Mouse (Mus musculus): ENCODE results near the gene Phf5a. TPM values are rescaled to one million over a fixed set of nuclear protein-coding genes. Genes with fewer than 3 reads are reported as not detected.

Gene Phf5a
- polyA plus RNA-seq, 1 experiment: 95.3 TPM

- Histone ChIP-seq H3ac (ENCODE audit: control insufficient read depth, insufficient read length) (peak within 1 kb of the TSS; percentile 69), H3K4me2 (ENCODE audit: low read depth) (peak within 1 kb of the TSS; percentile 99), H3K4me3 (peak within 1 kb of the TSS; percentile 88), H3K79me2 (ENCODE audit: control insufficient read depth, insufficient read depth) (peaks cover 91% of the 10 kb centered on the region), H3K27me3 (ENCODE audit: control insufficient read depth, insufficient read depth, insufficient read length) (no peaks in the 10 kb centered on the region), H3K36me3 (ENCODE audit: control insufficient read depth, insufficient read depth) (peaks cover 33% of the 10 kb centered on the region)
- TF ChIP-seq E2F4 (IDR thresholded peaks at IDR 0.05; ENCODE audit: insufficient read depth) (no peak), POLR2A (IDR thresholded peaks at IDR 0.05; ENCODE audit: insufficient read length, low read depth) (peak; percentile 87), USF1 (IDR thresholded peaks at IDR 0.05; ENCODE audit: low read depth) (no peak), MAX (IDR thresholded peaks at IDR 0.05; ENCODE audit: low read depth) (no peak), SRF (IDR thresholded peaks at IDR 0.05; ENCODE audit: control insufficient read depth, insufficient read length, low read depth) (peak; percentile 83), MYOG (IDR thresholded peaks at IDR 0.05; ENCODE audit: control insufficient read depth in 1 of 3, insufficient read depth in 1 of 3, insufficient read length in 2 of 3, low read depth in 2 of 3) (peak in 2 of 3 experiments; percentile 51 to 62), TCF3 (IDR thresholded peaks at IDR 0.05; ENCODE audit: insufficient read length, low read depth) (no peak), MYOD1 (IDR thresholded peaks at IDR 0.05; ENCODE audit: control insufficient read depth in 1 of 3, insufficient read length in 2 of 3, low read depth in 2 of 3) (peak in 2 of 3 experiments; percentile 38 to 81), REST (IDR thresholded peaks at IDR 0.05; ENCODE audit: insufficient read depth, insufficient read length) (no peak), TCF12 (IDR thresholded peaks at IDR 0.05; ENCODE audit: insufficient read depth, poor library complexity, severe bottlenecking) (no peak), CEBPB (IDR thresholded peaks at IDR 0.05; ENCODE audit: insufficient read depth, poor library complexity, severe bottlenecking) (no peak), POLR2AphosphoS2 (IDR thresholded peaks at IDR 0.05; ENCODE audit: insufficient read length, low read depth) (peak; percentile 84)
Observed at GRCm38 (mm10) chr15:81872262-81873136, 788 bp upstream of the Phf5a start, which contains the start of gene Aco2. Gene Aco2 (plus strand): TSS chr15:81872309.

- peaks cover 71% of the 10 kb centered on the region for H3K79me2 ChIP-seq (ENCODE audit: control insufficient read depth, insufficient read depth)
- peaks cover 58% of the 10 kb centered on the region for H3K36me3 ChIP-seq (ENCODE audit: control insufficient read depth, insufficient read depth)
- no peaks in the 10 kb centered on the region for H3K27me3 ChIP-seq (ENCODE audit: control insufficient read depth, insufficient read depth, insufficient read length)
- TF ChIP-seq POLR2A (IDR thresholded peaks at IDR 0.05; ENCODE audit: insufficient read length, low read depth) (no peak), TCF3 (IDR thresholded peaks at IDR 0.05; ENCODE audit: insufficient read length, low read depth) (no peak), CEBPB (IDR thresholded peaks at IDR 0.05; ENCODE audit: insufficient read depth, poor library complexity, severe bottlenecking) (no peak), E2F4 (IDR thresholded peaks at IDR 0.05; ENCODE audit: insufficient read depth) (no peak), USF1 (IDR thresholded peaks at IDR 0.05; ENCODE audit: low read depth) (no peak), MAX (IDR thresholded peaks at IDR 0.05; ENCODE audit: low read depth) (no peak), MYOG (IDR thresholded peaks at IDR 0.05; ENCODE audit: control insufficient read depth in 1 of 3, insufficient read depth in 1 of 3, insufficient read length in 2 of 3, low read depth in 2 of 3) (no peak), REST (IDR thresholded peaks at IDR 0.05; ENCODE audit: insufficient read depth, insufficient read length) (no peak), MYOD1 (IDR thresholded peaks at IDR 0.05; ENCODE audit: control insufficient read depth in 1 of 3, insufficient read length in 2 of 3, low read depth in 2 of 3) (no peak), TCF12 (IDR thresholded peaks at IDR 0.05; ENCODE audit: insufficient read depth, poor library complexity, severe bottlenecking) (no peak)
- no peak overlapping the region for H3ac ChIP-seq (ENCODE audit: control insufficient read depth, insufficient read length)
- H3K4me3 ChIP-seq: no peak overlapping the region
- H3K4me2 ChIP-seq (ENCODE audit: low read depth): no peak overlapping the region
Observed at GRCm38 (mm10) chr15:81869985-81870384, 1.7 kb downstream of the Phf5a start.

DNA sequence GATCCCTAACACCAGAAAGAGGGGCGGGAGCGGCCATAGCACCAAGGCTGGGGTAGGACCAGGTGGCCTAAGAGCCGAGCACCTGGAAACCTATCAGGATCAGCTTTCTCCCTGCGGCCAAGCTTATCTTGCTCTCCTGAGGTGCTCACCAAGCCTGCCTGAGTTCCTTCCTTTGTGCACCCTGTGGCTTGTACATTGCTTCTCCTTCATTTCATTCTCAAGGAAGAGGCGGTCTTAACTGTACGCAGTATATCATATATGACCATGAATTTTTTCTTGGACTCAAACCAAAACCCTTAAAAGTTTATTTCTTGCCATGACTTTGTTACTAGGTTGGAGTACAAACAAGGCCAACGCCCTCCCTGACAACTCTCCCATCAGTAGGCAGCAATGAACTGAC, 7.5 kb downstream of the Phf5a start:
- Histone ChIP-seq H3K27me3 (ENCODE audit: control insufficient read depth, insufficient read depth, insufficient read length) (no peaks in the 10 kb centered on the region), H3K4me2 (ENCODE audit: low read depth) (no peak overlapping the region), H3K4me3 (no peak overlapping the region), H3K79me2 (ENCODE audit: control insufficient read depth, insufficient read depth) (peaks cover 14% of the 10 kb centered on the region), H3K36me3 (ENCODE audit: control insufficient read depth, insufficient read depth) (peaks cover 52% of the 10 kb centered on the region), H3ac (ENCODE audit: control insufficient read depth, insufficient read length) (no peak overlapping the region)
- TF ChIP-seq MYOG (IDR thresholded peaks at IDR 0.05; ENCODE audit: control insufficient read depth in 1 of 3, insufficient read depth in 1 of 3, insufficient read length in 2 of 3, low read depth in 2 of 3): no peak
- no peak for TF ChIP-seq MYOD1 (IDR thresholded peaks at IDR 0.05; ENCODE audit: control insufficient read depth in 1 of 3, insufficient read length in 2 of 3, low read depth in 2 of 3)
- no peak for TF ChIP-seq CEBPB (IDR thresholded peaks at IDR 0.05; ENCODE audit: insufficient read depth, poor library complexity, severe bottlenecking)
- TF ChIP-seq POLR2AphosphoS2 (IDR thresholded peaks at IDR 0.05; ENCODE audit: insufficient read length, low read depth): no peak
- no peak for TF ChIP-seq E2F4 (IDR thresholded peaks at IDR 0.05; ENCODE audit: insufficient read depth)
- no peak for TF ChIP-seq SRF (IDR thresholded peaks at IDR 0.05; ENCODE audit: control insufficient read depth, insufficient read length, low read depth)
- no peak for TF ChIP-seq TCF12 (IDR thresholded peaks at IDR 0.05; ENCODE audit: insufficient read depth, poor library complexity, severe bottlenecking)

DNA sequence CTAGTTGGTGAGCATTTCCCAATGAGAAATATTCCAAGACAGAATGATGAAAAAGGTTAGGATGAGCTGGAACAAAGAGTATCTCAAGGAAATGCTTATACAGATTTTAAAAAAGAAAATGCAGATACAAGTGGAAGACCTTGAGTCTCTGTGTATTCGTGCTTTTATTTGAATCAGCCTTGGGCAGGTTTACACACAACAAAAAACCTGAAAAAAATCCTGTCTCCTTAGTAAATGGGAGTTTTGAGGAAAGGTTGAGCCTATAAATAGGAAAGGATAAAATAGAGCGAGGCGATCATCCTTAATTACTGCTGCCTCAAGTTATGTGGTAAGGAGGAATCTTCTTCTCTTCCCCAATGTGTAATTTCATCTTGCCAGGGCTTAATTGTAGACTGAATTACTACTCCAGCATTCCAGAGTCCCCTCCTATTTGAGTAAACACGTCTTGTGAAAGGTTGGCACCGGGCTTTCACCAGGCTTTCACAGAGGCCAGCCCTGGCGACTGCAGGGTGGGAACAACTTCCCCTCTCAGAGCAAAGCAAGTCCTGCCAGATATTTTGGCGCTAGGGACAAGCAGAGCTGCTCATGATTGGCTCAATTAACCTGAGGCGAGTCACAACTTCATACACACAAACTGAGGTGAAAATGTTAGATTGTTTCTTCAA, 11.1 kb downstream of the Phf5a start:
- H3ac ChIP-seq (ENCODE audit: control insufficient read depth, insufficient read length): no peak overlapping the region
- H3K79me2 ChIP-seq (ENCODE audit: control insufficient read depth, insufficient read depth): peaks cover 23% of the 10 kb centered on the region
- peak overlapping the region; percentile 88 for H3K4me3 ChIP-seq
- no peak for TF ChIP-seq E2F4 (IDR thresholded peaks at IDR 0.05; ENCODE audit: insufficient read depth)
- no peak for TF ChIP-seq REST (IDR thresholded peaks at IDR 0.05; ENCODE audit: insufficient read depth, insufficient read length)
- TF ChIP-seq TCF3 (IDR thresholded peaks at IDR 0.05; ENCODE audit: insufficient read length, low read depth): no peak
- no peak for TF ChIP-seq TCF12 (IDR thresholded peaks at IDR 0.05; ENCODE audit: insufficient read depth, poor library complexity, severe bottlenecking)
- TF ChIP-seq USF1 (IDR thresholded peaks at IDR 0.05; ENCODE audit: low read depth): no peak
- TF ChIP-seq SRF (IDR thresholded peaks at IDR 0.05; ENCODE audit: control insufficient read depth, insufficient read length, low read depth): no peak
- peaks cover 16% of the 10 kb centered on the region for H3K36me3 ChIP-seq (ENCODE audit: control insufficient read depth, insufficient read depth)
- H3K27me3 ChIP-seq (ENCODE audit: control insufficient read depth, insufficient read depth, insufficient read length): no peaks in the 10 kb centered on the region
- peak overlapping the region; percentile 73 for H3K4me2 ChIP-seq (ENCODE audit: low read depth)

All from myocyte (in vitro differentiated cells).